Mouse (Mus musculus) G1E-ER4 (cell line): ENCODE data around the gene Sypl2. TPM values are rescaled to one million over a fixed set of nuclear protein-coding genes. Genes with fewer than 3 reads are reported as not detected.

Experiments used
- GATA1 ChIP-seq: IDR thresholded peaks from one replicate; pipeline ENCODE4 v1.8.0; 2012; ENCODE audit warnings: low read length, inconsistent platforms
- polyA plus RNA-seq: library from polyadenylated mRNA; stranded (reverse); fragments of >175 nt; gene quantifications from 2 replicates; pipeline ENCODE4 v1.2.3, GENCODE M21; 2012

The Sypl2 gene
- polyA plus RNA-seq, 1 experiment: not detected

- no peak for TF ChIP-seq GATA1
Measured at GRCm38 (mm10) chr3:108209946-108210770, 16.3 kb downstream of the Sypl2 start.

- TF ChIP-seq GATA1: no peak
Measured at GRCm38 (mm10) chr3:108209536-108209935, 16.9 kb downstream of the Sypl2 start.

- TF ChIP-seq GATA1: no peak
Measured at GRCm38 (mm10) chr3:108209001-108209400, 17.4 kb downstream of the Sypl2 start.

- no peak for TF ChIP-seq GATA1
Measured at GRCm38 (mm10) chr3:108206731-108207375, 19.6 kb downstream of the Sypl2 start.

GRCm38 (mm10) chr3:108205601-108206000, 20.8 kb downstream of the Sypl2 start:
- no peak for TF ChIP-seq GATA1

GRCm38 (mm10) chr3:108204470-108204869, 22.0 kb downstream of the Sypl2 start:
- no peak for TF ChIP-seq GATA1

GRCm38 (mm10) chr3:108203621-108204325, 22.7 kb downstream of the Sypl2 start:
- no peak for TF ChIP-seq GATA1

- no peak for TF ChIP-seq GATA1
Measured at GRCm38 (mm10) chr3:108203212-108203611, 23.2 kb downstream of the Sypl2 start.

GRCm38 (mm10) chr3:108202506-108202905, 23.9 kb downstream of the Sypl2 start:
- no peak for TF ChIP-seq GATA1

GRCm38 (mm10) chr3:108200329-108201323, 25.8 kb downstream of the Sypl2 start, which contains the start of gene Cyb561d1:
Gene Cyb561d1 (minus strand): TSS chr3:108201212.
- TF ChIP-seq GATA1: no peak

GRCm38 (mm10) chr3:108199231-108199630, 27.2 kb downstream of the Sypl2 start:
- no peak for TF ChIP-seq GATA1

- no peak for TF ChIP-seq GATA1
Measured at GRCm38 (mm10) chr3:108197066-108197497, 29.4 kb downstream of the Sypl2 start.

- TF ChIP-seq GATA1: no peak
Measured at GRCm38 (mm10) chr3:108195941-108196590, 30.4 kb downstream of the Sypl2 start.

GRCm38 (mm10) chr3:108195287-108195686, 31.2 kb downstream of the Sypl2 start:
- no peak for TF ChIP-seq GATA1
